Mouse (Mus musculus): ENCODE data around the gene Bcl7a.

GRCm38 (mm10) chr5:123396901-123397464 lies 53.3 kb downstream of the Bcl7a start:
- TF ChIP-seq CTCF (IDR thresholded peaks at IDR 0.05; ENCODE audit: low read depth) (no peak), EP300 (optimal IDR thresholded peaks at IDR 0.05) (no peak)
